Mouse (Mus musculus) kidney, embryonic 15.5 days (tissue): Measurements from ENCODE around the gene Cdk13. TPM values are rescaled to one million over a fixed set of nuclear protein-coding genes. Genes with fewer than 3 reads are reported as not detected.

Experiments
- ATAC-seq: fragments of 200-750 bp; cut with Nextera tagmentation; replicated peaks from 2 replicates; pipeline ENCODE4 v1.8.0; 2017; ENCODE audit warnings: moderate TSS enrichment; ENCODE audit not compliant: low FRiP score
- H3K27ac ChIP-seq: fragments of 300-500 bp; sonication (generic); 2 replicates; pipeline ENCODE4 v1.5.1; 2015; ENCODE audit warnings: mild to moderate bottlenecking, inconsistent platforms
- H3K27me3 ChIP-seq: fragments of 300-500 bp; sonication (generic); 2 replicates; pipeline ENCODE4 v1.6.1; 2015; ENCODE audit warnings: inconsistent platforms
- H3K36me3 ChIP-seq: fragments of 300-500 bp; sonication (generic); 2 replicates; pipeline ENCODE4 v1.6.1; 2015; ENCODE audit warnings: inconsistent platforms
- H3K4me1 ChIP-seq: fragments of 300-500 bp; sonication (generic); 2 replicates; pipeline ENCODE4 v1.6.1; 2015; ENCODE audit warnings: inconsistent platforms
- H3K4me2 ChIP-seq: fragments of 300-500 bp; sonication (generic); 2 replicates; pipeline ENCODE4 v1.6.1; 2015; ENCODE audit warnings: moderate library complexity, mild to moderate bottlenecking, inconsistent platforms
- H3K4me3 ChIP-seq: fragments of 300-500 bp; sonication (generic); replicated peaks from 2 replicates; pipeline ENCODE4 v1.5.1; 2015; ENCODE audit warnings: mild to moderate bottlenecking, inconsistent platforms
- H3K9ac ChIP-seq: fragments of 300-500 bp; sonication (generic); 2 replicates; pipeline ENCODE4 v1.6.1; 2015; ENCODE audit warnings: mild to moderate bottlenecking, inconsistent platforms
- H3K9me3 ChIP-seq: fragments of 300-500 bp; sonication (generic); replicated peaks from 2 replicates; pipeline ENCODE4 v1.6.1; 2016; ENCODE audit warnings: inconsistent platforms
- WGBS: fragments of 180-500 bp; shearing (Covaris S2); methylation state at CpG from one replicate; pipeline ENCODE4 v1.1.7; 2015; ENCODE audit warnings: mixed read lengths; 5-methylcytosine and 5-hydroxymethylcytosine counted together
- polyA plus RNA-seq: library from polyadenylated mRNA; unstranded; fragments of >200 nt; fragmentation: Nextera tagmentation; extraction: Ambion mirVana; gene quantifications from 2 replicates; pipeline ENCODE4 v1.2.1, GENCODE M21; 2015

Gene Cdk13
- polyA plus RNA-seq, 1 experiment from 2014 or later = 15.3 TPM

GRCm38 (mm10) chr13:17803331-17804057 is 1.4 kb downstream of the Cdk13 start:
- under 1% methylated on average over 82 of the region's 85 CpGs for WGBS
- peak; percentile 45 for ATAC-seq
- H3K4me2 ChIP-seq = peak overlapping the region; percentile 70
- H3K4me3 ChIP-seq = peak overlapping the region; percentile 100
- H3K27me3 ChIP-seq = no peaks in the 10 kb centered on the region
- H3K36me3 ChIP-seq = 0 out of 2 replicates have a peak, but pooled peaks cover 9% of the 10 kb centered on the region
- H3K4me1 ChIP-seq = peaks cover 8% of the 10 kb centered on the region; the same call in 1 of the 2 replicates
- peak overlapping the region; percentile 99 for H3K27ac ChIP-seq
- H3K9ac ChIP-seq = peak overlapping the region; percentile 99
- no peaks in the 10 kb centered on the region for H3K9me3 ChIP-seq

GRCm38 (mm10) chr13:17802880-17803279 is 2.0 kb downstream of the Cdk13 start:
- H3K4me2 ChIP-seq = peak overlapping the region; percentile 70
- peak overlapping the region; percentile 99 for H3K27ac ChIP-seq
- 2% methylated on average over 3 of the region's 3 CpGs for WGBS

GRCm38 (mm10) chr13:17799735-17800134 is 5.2 kb downstream of the Cdk13 start:
- WGBS = 93% methylated on average over 2 of the region's 2 CpGs
- no peak overlapping the region for H3K4me3 ChIP-seq
- H3K27me3 ChIP-seq = no peaks in the 10 kb centered on the region
- peaks cover 8% of the 10 kb centered on the region; the same call in 1 of the 2 replicates for H3K4me1 ChIP-seq
- H3K9me3 ChIP-seq = no peaks in the 10 kb centered on the region
- no peak for ATAC-seq
- peaks cover 16% of the 10 kb centered on the region; the same call in 1 of the 2 replicates for H3K36me3 ChIP-seq
- no peak overlapping the region for H3K9ac ChIP-seq
- H3K4me2 ChIP-seq = no peak overlapping the region
- no peak overlapping the region for H3K27ac ChIP-seq

More at GRCm38 (mm10) chr13:17802880-17803279, 2.0 kb downstream of the Cdk13 start:
- H3K9ac ChIP-seq = peak overlapping the region; percentile 99
- ATAC-seq = no peak
- H3K4me1 ChIP-seq = peaks cover 8% of the 10 kb centered on the region; the same call in 1 of the 2 replicates
- no peaks in the 10 kb centered on the region for H3K27me3 ChIP-seq
- H3K36me3 ChIP-seq = 0 out of 2 replicates have a peak, but pooled peaks cover 9% of the 10 kb centered on the region
- no peaks in the 10 kb centered on the region for H3K9me3 ChIP-seq
- H3K4me3 ChIP-seq = peak overlapping the region; percentile 100

GRCm38 (mm10) chr13:17795757-17796456 is 9.0 kb downstream of the Cdk13 start:
- WGBS = 96% methylated on average over 3 of the region's 3 CpGs
- Histone ChIP-seq H3K36me3 (peaks cover 16% of the 10 kb centered on the region; the same call in 1 of the 2 replicates), H3K9ac (no peak overlapping the region), H3K9me3 (no peaks in the 10 kb centered on the region), H3K27ac (no peak overlapping the region), H3K4me2 (no peak overlapping the region), H3K4me1 (0 out of 2 replicates have a peak, but pooled peaks cover 7% of the 10 kb centered on the region), H3K4me3 (no peak overlapping the region), H3K27me3 (no peaks in the 10 kb centered on the region)
- ATAC-seq = no peak

- ATAC-seq = no peak
- no peaks in the 10 kb centered on the region for H3K9me3 ChIP-seq
- H3K27me3 ChIP-seq = no peaks in the 10 kb centered on the region
- no peaks in the 10 kb centered on the region for H3K4me1 ChIP-seq
- 96% methylated on average over 5 of the region's 5 CpGs for WGBS
- H3K9ac ChIP-seq = no peak overlapping the region
- H3K27ac ChIP-seq = no peak overlapping the region
- H3K4me2 ChIP-seq = no peak overlapping the region
- H3K36me3 ChIP-seq = 0 out of 2 replicates have a peak, but pooled peaks cover 3% of the 10 kb centered on the region
- H3K4me3 ChIP-seq = no peak overlapping the region
Observed at GRCm38 (mm10) chr13:17783643-17784042, 21.3 kb downstream of the Cdk13 start.

GRCm38 (mm10) chr13:17779923-17780322 is 25.0 kb downstream of the Cdk13 start:
- H3K27me3 ChIP-seq = no peaks in the 10 kb centered on the region
- no peak for ATAC-seq
- H3K27ac ChIP-seq = no peak overlapping the region
- no peak overlapping the region for H3K9ac ChIP-seq
- no peak overlapping the region for H3K4me3 ChIP-seq
- peaks cover 11% of the 10 kb centered on the region for H3K36me3 ChIP-seq
- WGBS = 50% methylated on average over 2 of the region's 2 CpGs
- no peak overlapping the region for H3K4me2 ChIP-seq
- H3K4me1 ChIP-seq = no peaks in the 10 kb centered on the region
- H3K9me3 ChIP-seq = no peaks in the 10 kb centered on the region

- Histone ChIP-seq H3K36me3 (peaks cover 22% of the 10 kb centered on the region), H3K4me2 (no peak overlapping the region), H3K4me3 (no peak overlapping the region), H3K27ac (no peak overlapping the region), H3K9ac (no peak overlapping the region), H3K9me3 (no peaks in the 10 kb centered on the region), H3K27me3 (no peaks in the 10 kb centered on the region), H3K4me1 (no peaks in the 10 kb centered on the region)
- ATAC-seq = no peak
- 61% methylated on average over 1 of the region's 1 CpGs for WGBS
Observed at GRCm38 (mm10) chr13:17776303-17776702, 28.6 kb downstream of the Cdk13 start.

GRCm38 (mm10) chr13:17775364-17775763 is 29.5 kb downstream of the Cdk13 start:
- Histone ChIP-seq H3K27me3 (no peaks in the 10 kb centered on the region), H3K9ac (no peak overlapping the region), H3K4me1 (no peaks in the 10 kb centered on the region), H3K4me2 (no peak overlapping the region), H3K4me3 (no peak overlapping the region), H3K36me3 (peaks cover 22% of the 10 kb centered on the region), H3K9me3 (no peaks in the 10 kb centered on the region), H3K27ac (no peak overlapping the region)
- no peak for ATAC-seq

- H3K9me3 ChIP-seq = no peaks in the 10 kb centered on the region
- H3K9ac ChIP-seq = no peak overlapping the region
- H3K4me3 ChIP-seq = no peak overlapping the region
- H3K4me2 ChIP-seq = no peak overlapping the region
- no peaks in the 10 kb centered on the region for H3K27me3 ChIP-seq
- H3K4me1 ChIP-seq = no peaks in the 10 kb centered on the region
- peaks cover 15% of the 10 kb centered on the region for H3K36me3 ChIP-seq
- no peak for ATAC-seq
- no peak overlapping the region for H3K27ac ChIP-seq
Observed at GRCm38 (mm10) chr13:17773112-17773511, 31.8 kb downstream of the Cdk13 start.

GRCm38 (mm10) chr13:17772574-17772973 is 32.3 kb downstream of the Cdk13 start:
- H3K4me1 ChIP-seq = no peaks in the 10 kb centered on the region
- ATAC-seq = no peak
- WGBS = 84% methylated on average over 6 of the region's 6 CpGs
- no peak overlapping the region for H3K4me2 ChIP-seq
- H3K4me3 ChIP-seq = no peak overlapping the region
- H3K9me3 ChIP-seq = no peaks in the 10 kb centered on the region
- peaks cover 12% of the 10 kb centered on the region for H3K36me3 ChIP-seq
- no peaks in the 10 kb centered on the region for H3K27me3 ChIP-seq
- H3K9ac ChIP-seq = no peak overlapping the region
- no peak overlapping the region for H3K27ac ChIP-seq

GRCm38 (mm10) chr13:17762405-17762804 is 42.5 kb downstream of the Cdk13 start:
- no peak for ATAC-seq
- Histone ChIP-seq H3K27ac (no peak overlapping the region), H3K4me3 (no peak overlapping the region), H3K27me3 (no peaks in the 10 kb centered on the region), H3K36me3 (peaks cover 26% of the 10 kb centered on the region), H3K4me1 (no peaks in the 10 kb centered on the region), H3K9ac (no peak overlapping the region), H3K4me2 (no peak overlapping the region), H3K9me3 (no peaks in the 10 kb centered on the region)
- WGBS = 83% methylated on average over 1 of the region's 1 CpGs

- H3K4me1 ChIP-seq = no peaks in the 10 kb centered on the region
- no peak overlapping the region for H3K27ac ChIP-seq
- no peak for ATAC-seq
- H3K4me3 ChIP-seq = no peak overlapping the region
- 75% methylated on average over 4 of the region's 4 CpGs for WGBS
- no peaks in the 10 kb centered on the region for H3K27me3 ChIP-seq
- H3K4me2 ChIP-seq = no peak overlapping the region
- no peak overlapping the region for H3K9ac ChIP-seq
- no peaks in the 10 kb centered on the region for H3K9me3 ChIP-seq
- peaks cover 15% of the 10 kb centered on the region for H3K36me3 ChIP-seq
Observed at GRCm38 (mm10) chr13:17754997-17755396, 49.9 kb downstream of the Cdk13 start.
